In the genomic region with DNA sequence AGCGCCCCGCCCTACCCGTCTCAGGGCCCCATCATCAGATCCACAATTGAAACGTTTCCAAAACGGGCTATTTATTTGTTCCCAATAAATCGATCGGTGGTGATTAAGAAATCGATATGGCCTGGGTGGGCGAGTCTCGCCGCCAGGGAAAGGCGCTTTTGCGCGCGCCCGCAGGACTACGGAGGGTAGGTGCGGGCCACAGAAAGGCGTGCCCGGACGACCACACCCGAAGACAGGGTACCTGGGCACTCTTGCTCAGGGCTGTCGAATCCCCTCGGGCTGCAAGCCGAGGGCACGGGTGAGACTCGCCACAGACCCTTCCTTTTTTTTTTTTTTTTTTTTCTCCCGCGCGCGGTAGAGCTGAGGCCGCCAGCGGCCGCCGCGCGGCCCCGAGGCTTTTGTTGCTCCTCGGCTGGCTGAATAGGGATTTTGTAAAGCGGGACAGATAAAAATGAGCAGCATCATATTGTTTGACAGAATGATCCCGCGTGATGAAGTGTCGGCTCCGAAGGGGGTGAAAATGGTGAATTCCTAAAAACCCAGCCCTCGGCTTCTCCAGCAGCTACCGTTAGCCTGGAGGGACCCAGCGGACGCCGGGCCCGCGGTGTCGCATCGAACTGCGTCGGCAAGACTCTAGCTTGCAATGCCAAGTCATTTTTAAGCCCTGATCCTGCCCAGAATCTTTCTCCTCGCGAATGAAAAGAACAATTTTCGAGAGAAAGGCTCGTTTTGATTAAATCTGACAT, we compare ENCODE assay signal across 8 mouse cellular contexts. TPM values are rescaled to one million over a fixed set of nuclear protein-coding genes. Genes with fewer than 3 reads are reported as not detected.
DNase-seq lines count a peak whose midpoint lies in the region; ATAC-seq and TF ChIP-seq lines count a peak whose summit lies in the region.

No protein-coding gene starts in this region.

- WGBS in kidney, embryonic 16.5 days = under 1% methylated on average over 59 of the region's 59 CpGs
- WGBS in kidney, adult 2 months = 4% methylated on average over 59 of the region's 59 CpGs
- 2% methylated on average over 59 of the region's 59 CpGs for WGBS in heart, embryonic 16.5 days
- WGBS in midbrain, embryonic 11.5 days = 2% methylated on average over 59 of the region's 59 CpGs

- no peak overlapping the region for H3K27ac ChIP-seq in kidney, embryonic 16.5 days (ENCODE audit: low read length)
- no peak overlapping the region for H3K27ac ChIP-seq in kidney, adult 2 months (ENCODE audit: insufficient read depth, low read depth, low read length)
- no peak overlapping the region for H3K27ac ChIP-seq in heart, embryonic 16.5 days (ENCODE audit: low read length)
- no peak overlapping the region for H3K27ac ChIP-seq in midbrain, embryonic 11.5 days (ENCODE audit: low read depth, low read length)

- H3K4me2 ChIP-seq in kidney, embryonic 16.5 days (replicated peaks; ENCODE audit: low read depth, low read length) = peak overlapping the region; percentile 32; the same call in 1 of the 2 replicates
- H3K4me2 ChIP-seq in heart, embryonic 16.5 days (ENCODE audit: low read depth, low read length) = peak overlapping the region; percentile 62
- H3K4me2 ChIP-seq in midbrain, embryonic 11.5 days = peak overlapping the region; percentile 38

- peak overlapping the region; percentile 30 for H3K4me3 ChIP-seq in kidney, embryonic 16.5 days (ENCODE audit: low read length)
- H3K4me3 ChIP-seq in kidney, adult 2 months (ENCODE audit: insufficient read depth, low read depth, low read length) = no peak overlapping the region
- peak overlapping the region; percentile 44 for H3K4me3 ChIP-seq in heart, embryonic 16.5 days (ENCODE audit: low read length)
- H3K4me3 ChIP-seq in midbrain, embryonic 11.5 days (ENCODE audit: low read depth, low read length) = peak overlapping the region; percentile 18

- no peak overlapping the region for H3K9ac ChIP-seq in kidney, embryonic 16.5 days (replicated peaks; ENCODE audit: low read length)
- no peak overlapping the region for H3K9ac ChIP-seq in heart, embryonic 16.5 days (ENCODE audit: low read length)
- H3K9ac ChIP-seq in midbrain, embryonic 11.5 days (ENCODE audit: low read length) = no peak overlapping the region

- TF ChIP-seq CTCF in kidney, adult 2 months (conservative IDR thresholded peaks at IDR 0.05; ENCODE audit: insufficient read depth, insufficient read length, low read depth, low read length) = no peak

- TF ChIP-seq POLR2A in kidney, adult 2 months (IDR thresholded peaks at IDR 0.05; ENCODE audit: low read depth, low read length) = no peak

- no peak for ATAC-seq in kidney, embryonic 16.5 days (ENCODE audit: low FRiP score, low TSS enrichment)
- ATAC-seq in heart, embryonic 16.5 days (replicated peaks; ENCODE audit: extremely low read depth, insufficient read depth, low FRiP score) = no peak
- ATAC-seq in midbrain, embryonic 11.5 days (ENCODE audit: low FRiP score) = peak; percentile 40; the same call in 1 of the 2 replicates

- peaks cover 88% of the 10 kb centered on the region for H3K27me3 ChIP-seq in kidney, embryonic 16.5 days (ENCODE audit: insufficient read depth, low read length)
- peaks cover 18% of the 10 kb centered on the region for H3K27me3 ChIP-seq in kidney, adult 2 months (replicated peaks; ENCODE audit: control insufficient read depth, insufficient read depth, low read length)
- H3K27me3 ChIP-seq in heart, embryonic 16.5 days (ENCODE audit: control insufficient read depth, insufficient read depth, low read length) = peaks cover 86% of the 10 kb centered on the region
- H3K27me3 ChIP-seq in midbrain, embryonic 11.5 days (ENCODE audit: control insufficient read depth, insufficient read depth, low read length) = peaks cover 82% of the 10 kb centered on the region

- no peaks in the 10 kb centered on the region for H3K36me3 ChIP-seq in kidney, embryonic 16.5 days (ENCODE audit: insufficient read depth, low read length)
- no peaks in the 10 kb centered on the region for H3K36me3 ChIP-seq in kidney, adult 2 months (ENCODE audit: control insufficient read depth, insufficient read depth, low read length)
- no peaks in the 10 kb centered on the region for H3K36me3 ChIP-seq in heart, embryonic 16.5 days (ENCODE audit: control insufficient read depth, insufficient read depth)
- H3K36me3 ChIP-seq in midbrain, embryonic 11.5 days (ENCODE audit: control insufficient read depth, insufficient read depth, low read length) = no peaks in the 10 kb centered on the region

- peaks cover 12% of the 10 kb centered on the region; the same call in 1 of the 2 replicates for H3K4me1 ChIP-seq in kidney, embryonic 16.5 days (ENCODE audit: insufficient read depth, low read length)
- H3K4me1 ChIP-seq in kidney, adult 2 months (ENCODE audit: control insufficient read depth, insufficient read depth, low read length) = no peaks in the 10 kb centered on the region
- peaks cover 12% of the 10 kb centered on the region for H3K4me1 ChIP-seq in heart, embryonic 16.5 days (ENCODE audit: control insufficient read depth, insufficient read depth, low read length)
- H3K4me1 ChIP-seq in midbrain, embryonic 11.5 days (ENCODE audit: control insufficient read depth, insufficient read depth, low read length) = peaks cover 9% of the 10 kb centered on the region

- H3K9me3 ChIP-seq in kidney, embryonic 16.5 days (ENCODE audit: low read length) = no peaks in the 10 kb centered on the region
- H3K9me3 ChIP-seq in heart, embryonic 16.5 days (replicated peaks; ENCODE audit: control insufficient read depth, low read length) = no peaks in the 10 kb centered on the region; the same call in 1 of the 2 replicates
- no peaks in the 10 kb centered on the region for H3K9me3 ChIP-seq in midbrain, embryonic 11.5 days (ENCODE audit: control insufficient read depth, low read length)

- DNase-seq in kidney, adult 2 months = no peak
- DNase-seq in embryo, embryonic 10.5 days (ENCODE audit: low spot score) = peak; percentile 72
- DNase-seq in midbrain, embryonic 11.5 days (ENCODE audit: low spot score, missing footprints) = peak; percentile 96
- DNase-seq in c-Kit-positive CD71-positive TER-119-positive erythroid progenitor cells, embryonic 14.5 days (ENCODE audit: low spot score) = no peak
- DNase-seq in adrenal gland, postnatal 25 days = no peak
- DNase-seq in urinary bladder, postnatal 25 days (ENCODE audit: low spot score) = no peak

RNA-seq across cellular contexts. Expression of gene Foxd3, which starts 5.0 kb away (rescaled TPM):
- polyA plus RNA-seq in kidney, embryonic 16.5 days (2015; fragmentation: Nextera tagmentation; extraction: Ambion mirVana) = 0.09 TPM in 1 of 2 replicates, not detected in the other
- polyA plus RNA-seq in kidney, adult 2 months (2012; rRNA removed) = 0.06 and 0.11 TPM in 2 replicates
- polyA plus RNA-seq in heart, embryonic 16.5 days (2015; fragmentation: Nextera tagmentation; extraction: Ambion mirVana) = 0.08 TPM in 1 of 2 replicates, not detected in the other
- polyA plus RNA-seq in midbrain, embryonic 11.5 days (2014; fragmentation: Nextera tagmentation; extraction: Ambion mirVana) = 0.05 and 0.11 TPM in 2 replicates
- total RNA-seq in adrenal gland, postnatal 25 days (2021) = 0.49 and 1.0 TPM in 2 replicates

Comparison
In these comparisons a context has a peak if more than half of its experiments do, and no peak if none do; other contexts are left out.
1. DNase-seq: peak in embryo, embryonic 10.5 days (single experiment) and midbrain, embryonic 11.5 days (single experiment); none in kidney, adult 2 months (single experiment), c-Kit-positive CD71-positive TER-119-positive erythroid progenitor cells, embryonic 14.5 days (single experiment), adrenal gland, postnatal 25 days (single experiment) and urinary bladder, postnatal 25 days (single experiment).
2. Peak in every context shown above with its lines, with median percentiles within 50 percentile points of each other: H3K4me2 ChIP-seq.